Mouse (Mus musculus): ENCODE data around the gene Crebzf. TPM values are rescaled to one million over a fixed set of nuclear protein-coding genes. Genes with fewer than 3 reads are reported as not detected.

Crebzf gene
- 10 to 100 TPM; 82.8 to 90.3 TPM for total RNA-seq (2021)
- long read RNA-seq, experiment 1, transcript Crebzf-203 (3 exons, 891 nt), result minor isoform, 14 of 72 reads
- long read RNA-seq, experiment 1, transcript Crebzf-207 (4 exons, 873 nt), result minor isoform, 6 of 72 reads
- long read RNA-seq, experiment 1, transcript Crebzf-205 (2 exons, 1,380 nt), result minor isoform, 21 of 72 reads
- long read RNA-seq, experiment 1, transcript Crebzf-201 (1 exons, 3,376 nt), result major isoform, 24 of 72 reads
- long read RNA-seq, experiment 1, partial matches to known transcripts, result 2 of 72 reads
- long read RNA-seq, experiment 1, other reads (novel, unspliced or antisense), result 4 of 72 reads
- long read RNA-seq, experiment 2, transcript Crebzf-203 (3 exons, 891 nt), result minor isoform, 12 of 187 reads
- long read RNA-seq, experiment 2, transcript Crebzf-205 (2 exons, 1,380 nt), result major isoform, 73 of 187 reads
- long read RNA-seq, experiment 2, transcript Crebzf-207 (4 exons, 873 nt), result minor isoform, 12 of 187 reads
- long read RNA-seq, experiment 2, transcript Crebzf-201 (1 exons, 3,376 nt), result major isoform, 73 of 187 reads
- long read RNA-seq, experiment 2, partial matches to known transcripts, result 6 of 187 reads
- long read RNA-seq, experiment 2, other reads (novel, unspliced or antisense), result 2 of 187 reads

DNA sequence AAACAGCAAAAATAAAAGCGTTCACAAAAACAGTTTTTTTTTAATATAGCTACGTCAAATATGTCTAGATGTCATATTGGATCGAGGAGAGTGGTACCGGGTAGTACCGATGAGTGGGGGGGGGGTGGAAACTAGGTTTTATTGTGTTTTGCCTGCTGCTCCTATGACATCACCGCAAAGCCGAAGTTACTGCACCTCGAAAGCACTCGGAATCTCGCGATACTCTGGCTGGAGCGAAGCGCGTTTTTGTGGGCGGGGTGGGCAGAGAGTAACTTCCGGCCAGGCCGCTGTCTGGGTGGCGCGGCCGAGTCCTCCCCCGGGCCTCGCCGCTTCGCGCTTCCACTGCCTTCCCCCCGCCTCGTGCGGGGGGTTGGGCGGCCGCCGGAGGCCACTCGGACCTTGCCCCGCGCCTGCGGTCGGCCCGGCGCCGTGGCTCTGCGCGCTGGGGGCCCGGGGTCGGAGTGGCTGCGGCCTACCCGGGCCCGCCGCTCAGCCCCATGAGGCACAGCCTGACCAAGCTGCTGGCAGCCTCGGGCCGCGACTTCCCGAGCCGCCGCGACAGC is at the start of gene Crebzf:
Gene Crebzf, plus strand, starts transcription at position 212 of the 563 bp plus-strand sequence.
- DNase-seq (ENCODE audit: low spot score in 2 of 2), result peak; percentile 84 to 95

DNA sequence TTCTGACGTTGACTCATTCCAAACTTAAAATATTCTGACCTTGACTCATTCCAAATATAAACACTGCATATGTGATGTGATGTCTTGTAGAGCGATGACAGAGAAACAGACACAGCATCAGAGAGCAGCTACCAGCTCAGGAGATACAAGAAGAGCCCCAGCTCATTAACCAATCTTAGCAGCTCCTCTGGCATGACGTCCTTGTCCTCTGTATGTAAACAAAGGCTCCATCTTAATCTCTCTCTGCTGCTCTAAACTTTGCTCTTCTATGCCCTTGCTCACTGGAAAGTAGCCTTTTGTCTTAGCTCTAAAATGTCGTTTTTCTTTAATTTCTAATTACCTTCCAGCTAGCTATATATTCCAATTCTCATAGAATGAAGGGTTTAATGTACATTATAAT is 47.5 kb upstream of the Crebzf start:
- DNase-seq (ENCODE audit: low spot score in 2 of 2), result no peak

GRCm38 (mm10) chr7:90395928-90396327 is 46.6 kb upstream of the Crebzf start:
- DNase-seq (ENCODE audit: low spot score in 2 of 2), result no peak

- DNase-seq (ENCODE audit: low spot score in 2 of 2), result peak in 1 of 2 experiments; percentile 40
Observed at GRCm38 (mm10) chr7:90409934-90410333, 32.6 kb upstream of the Crebzf start.

- DNase-seq (ENCODE audit: low spot score in 2 of 2), result peak; percentile 16 to 55
Observed at GRCm38 (mm10) chr7:90426020-90427001, 16.2 kb upstream of the Crebzf start, which contains the start of gene Ccdc89. Gene Ccdc89, plus strand, starts transcription at chr7:90426577.

DNA sequence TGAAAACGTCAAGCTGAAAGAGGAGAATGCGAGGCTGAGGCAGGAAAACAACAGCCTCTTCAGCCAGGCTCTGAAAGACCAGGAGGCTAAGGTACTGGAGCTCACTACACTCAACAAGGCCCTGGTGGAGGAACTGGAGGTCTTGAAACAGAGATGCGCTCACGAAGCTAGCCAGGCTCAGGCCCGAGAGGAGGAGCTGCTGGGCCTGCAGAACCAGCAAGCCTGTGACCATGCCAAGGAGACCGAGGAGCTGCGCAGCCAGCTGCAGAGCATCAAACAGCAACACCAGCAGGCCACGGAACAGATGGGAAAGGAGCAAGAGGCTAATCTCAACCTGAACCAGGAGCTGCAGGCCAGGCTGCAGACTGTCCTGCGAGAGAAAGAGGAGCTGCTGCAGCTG is 15.5 kb upstream of the Crebzf start:
- DNase-seq (ENCODE audit: low spot score in 2 of 2), result no peak

GRCm38 (mm10) chr7:90432221-90432620 is 10.3 kb upstream of the Crebzf start:
- no peak for DNase-seq (ENCODE audit: low spot score in 2 of 2)

DNA sequence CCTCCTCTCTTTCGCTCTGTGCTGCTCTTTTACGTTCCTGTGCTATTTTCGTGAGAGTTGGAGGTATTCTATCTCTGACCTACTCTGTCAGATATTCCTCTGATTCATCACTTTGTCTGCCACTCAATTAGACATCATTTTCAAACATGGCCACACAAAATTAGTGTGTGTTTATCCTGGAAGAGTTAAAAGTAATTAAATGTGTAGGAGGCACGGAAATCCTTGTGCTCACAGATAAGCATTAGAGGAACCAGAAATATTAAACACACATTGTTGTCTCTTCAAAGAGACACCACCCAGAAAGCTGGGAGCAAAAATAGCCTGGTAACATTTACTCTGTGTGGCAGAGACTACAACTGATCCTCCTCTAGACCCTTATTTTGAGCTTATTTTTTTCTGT is 2.5 kb upstream of the Crebzf start:
- DNase-seq (ENCODE audit: low spot score in 2 of 2), result no peak

- no peak for DNase-seq (ENCODE audit: low spot score in 2 of 2)
Observed at GRCm38 (mm10) chr7:90442070-90442469, 459 bp upstream of the Crebzf start.

GRCm38 (mm10) chr7:90443101-90444091 is 867 bp downstream of the Crebzf start:
- DNase-seq (ENCODE audit: low spot score in 2 of 2), result peak; percentile 42 to 58

DNA sequence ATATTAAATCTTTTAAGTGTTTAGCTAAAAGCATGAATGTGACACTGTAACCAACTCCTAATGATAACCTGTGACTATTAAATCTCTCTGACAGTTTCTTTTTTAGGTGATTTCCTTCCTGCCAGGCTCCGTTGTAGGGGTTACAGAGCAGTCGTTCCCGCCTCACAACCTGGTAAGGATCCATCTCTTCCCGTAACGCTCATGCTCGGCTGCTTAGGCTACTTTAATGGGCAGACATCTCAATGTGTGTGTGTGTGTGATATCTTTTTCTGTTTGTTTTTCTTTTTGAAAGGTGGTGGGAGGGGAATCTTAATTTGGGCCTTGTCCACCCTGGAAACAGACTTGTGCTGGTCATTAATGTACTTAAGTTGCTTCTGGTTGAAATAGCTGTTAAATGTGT is 1.7 kb downstream of the Crebzf start:
- no peak for DNase-seq (ENCODE audit: low spot score in 2 of 2)

DNA sequence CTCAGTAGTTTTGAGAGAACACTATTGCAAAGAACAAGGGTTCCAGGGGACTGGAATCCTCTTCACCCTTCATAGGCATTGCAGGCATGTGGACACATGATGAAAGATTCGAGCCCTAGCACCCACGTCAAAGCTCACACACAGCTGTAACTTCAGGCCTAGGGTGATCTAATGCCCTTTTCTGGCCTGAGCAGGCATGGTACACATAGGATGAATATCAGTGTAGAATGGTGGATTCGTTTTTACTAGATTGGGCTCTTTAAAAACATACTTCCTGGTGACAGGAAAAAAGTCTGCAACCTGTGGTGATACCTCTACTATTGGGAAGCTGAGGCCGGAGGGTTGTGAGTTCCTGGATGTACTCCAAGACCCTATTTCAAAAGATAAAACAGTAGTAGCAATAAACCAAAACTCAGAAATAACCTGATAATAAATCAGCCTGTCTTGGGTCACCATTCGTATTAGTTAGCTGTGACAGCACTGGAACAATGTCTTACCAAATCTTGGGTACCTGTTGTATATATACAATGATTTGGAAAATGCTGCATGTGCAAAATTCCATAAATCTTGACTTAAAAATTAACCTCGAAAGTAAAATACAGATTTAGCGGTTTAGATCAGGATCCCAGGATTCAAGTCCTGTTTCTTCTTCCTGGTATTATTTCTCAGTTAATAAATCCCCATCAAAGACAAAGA is 13.8 kb downstream of the Crebzf start:
- no peak for DNase-seq (ENCODE audit: low spot score in 2 of 2)

DNA sequence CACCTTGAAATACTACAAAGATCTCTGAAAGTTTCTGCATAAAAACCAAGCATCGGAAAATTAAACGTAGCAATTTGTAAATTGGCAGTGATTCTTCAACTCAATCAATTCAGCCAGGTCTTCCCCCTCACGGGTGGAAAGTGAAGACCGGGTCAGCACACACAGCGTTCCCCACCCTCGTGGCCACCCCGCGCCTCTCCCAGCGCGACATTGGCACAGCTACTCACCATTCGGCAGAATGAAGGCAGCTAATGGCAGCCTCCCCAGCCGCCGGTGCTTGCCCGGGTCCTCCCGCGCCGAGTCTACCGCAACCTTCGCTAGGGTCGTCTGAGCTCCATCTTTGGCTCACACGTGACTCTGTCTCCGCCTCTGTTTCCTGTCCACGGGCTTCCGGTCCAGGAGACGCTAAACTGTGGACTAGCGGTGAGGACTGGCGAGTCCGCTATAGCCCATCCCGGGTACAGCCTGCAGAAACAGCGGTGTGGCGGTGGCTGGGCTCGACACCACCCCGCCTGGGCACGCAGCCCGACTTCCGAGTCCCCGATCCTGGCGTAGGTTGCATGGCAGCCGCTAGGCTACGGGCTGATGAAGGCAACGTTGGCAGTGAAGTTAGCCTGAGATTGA is 14.4 kb downstream of the Crebzf start, which contains the start of gene Tmem126a:
Gene Tmem126a, minus strand, starts transcription at position 385 of the 624 bp plus-strand sequence.
- DNase-seq (ENCODE audit: low spot score in 2 of 2), result peak; percentile 45 to 78

GRCm38 (mm10) chr7:90457517-90457916 is 15.0 kb downstream of the Crebzf start:
- DNase-seq (ENCODE audit: low spot score in 2 of 2), result no peak

GRCm38 (mm10) chr7:90460330-90460729 is 17.8 kb downstream of the Crebzf start:
- DNase-seq (ENCODE audit: low spot score in 2 of 2), result no peak

DNA sequence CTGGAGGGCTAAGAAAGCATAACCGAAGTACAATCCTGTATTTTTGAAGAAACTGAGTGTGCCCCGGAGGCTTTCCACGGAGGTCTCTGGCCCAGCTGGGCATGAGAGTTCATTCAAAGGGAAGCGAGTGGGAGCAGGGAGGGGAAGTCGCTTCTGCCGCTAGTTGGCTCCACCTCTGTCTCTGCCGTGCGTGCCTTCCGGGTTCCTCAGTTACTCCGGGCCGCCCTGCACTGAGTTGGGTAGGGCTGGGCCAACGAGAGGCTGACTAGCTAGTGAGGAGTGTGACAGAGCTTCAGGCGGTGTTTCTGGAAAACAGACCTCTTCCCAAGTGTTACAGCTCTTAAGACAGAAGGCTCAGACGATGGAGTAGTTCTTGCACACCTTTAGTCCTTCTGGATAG is 18.4 kb downstream of the Crebzf start:
- DNase-seq (ENCODE audit: low spot score in 2 of 2), result no peak

- DNase-seq (ENCODE audit: low spot score in 2 of 2), result no peak
Observed at GRCm38 (mm10) chr7:90461441-90461840, 18.9 kb downstream of the Crebzf start.

DNA sequence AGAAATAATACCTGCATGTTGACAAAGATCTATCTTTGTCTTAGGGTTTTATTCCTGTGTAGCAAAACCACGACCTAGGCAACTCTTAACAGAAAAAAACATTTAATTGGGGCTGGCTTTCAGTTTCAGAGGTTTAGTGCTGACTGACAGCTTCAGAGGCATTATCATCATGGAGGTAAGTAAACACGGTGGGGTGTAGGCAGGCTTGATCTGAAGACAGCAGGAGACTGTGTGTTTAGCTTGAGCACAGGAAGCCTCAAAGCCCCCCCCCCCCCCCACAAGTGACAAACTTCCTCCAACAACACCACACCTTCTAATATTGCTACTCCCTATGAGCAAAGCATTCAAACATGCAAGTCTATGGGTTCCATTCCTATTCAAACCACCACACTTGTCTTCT is 31.0 kb downstream of the Crebzf start:
- no peak for DNase-seq (ENCODE audit: low spot score in 2 of 2)

All from adrenal gland, postnatal 4 days (tissue).